Mouse (Mus musculus) C2C12 (cell line): ENCODE data around the gene Abhd2.

Source experiments
- CEBPB ChIP-seq: IDR thresholded peaks from one replicate; pipeline ENCODE4 v1.6.1; 2011; ENCODE audit warnings: low read depth, mild to moderate bottlenecking, control low read depth, moderate library complexity
- CTCF ChIP-seq: IDR thresholded peaks from one replicate; pipeline ENCODE4 v1.5.1; 2011; ENCODE audit not compliant: control insufficient read depth, insufficient read depth, insufficient read length
- FOSL1 ChIP-seq: IDR thresholded peaks from one replicate; pipeline ENCODE4 v1.8.0; 2011; ENCODE audit warnings: mild to moderate bottlenecking, low read length; ENCODE audit not compliant: poor library complexity, insufficient read depth, severe bottlenecking
- MAX ChIP-seq: IDR thresholded peaks from one replicate; pipeline ENCODE4 v1.6.1; 2011; ENCODE audit warnings: mild to moderate bottlenecking, control low read depth
- MYOG ChIP-seq: IDR thresholded peaks from one replicate; pipeline ENCODE4 v1.6.1; 2011; ENCODE audit not compliant: control insufficient read depth, insufficient read length; ENCODE audit errors: extremely low read depth
- USF1 ChIP-seq: IDR thresholded peaks from one replicate; pipeline ENCODE4 v1.6.1; 2011; ENCODE audit warnings: low read depth, mild to moderate bottlenecking, control low read depth, moderate library complexity

- TF ChIP-seq MYOG (no peak), MAX (no peak), CTCF (no peak), CEBPB (no peak), USF1 (no peak), FOSL1 (no peak)
Observed at GRCm38 (mm10) chr7:79278432-79278831, 5.4 kb downstream of the Abhd2 start.
